Mouse (Mus musculus) midbrain, embryonic 16.5 days (tissue): ENCODE results near the gene Fgf12. TPM values are rescaled to one million over a fixed set of nuclear protein-coding genes. Genes with fewer than 3 reads are reported as not detected.

Source experiments
- ATAC-seq: fragments of 200-750 bp; cut with Nextera tagmentation; 2 replicates; pipeline ENCODE4 v1.8.0; 2017; ENCODE audit warnings: moderate TSS enrichment
- H3K27ac ChIP-seq: fragments of 300-500 bp; sonication (generic); 2 replicates; pipeline ENCODE4 v1.5.1; 2014; ENCODE audit warnings: mild to moderate bottlenecking, low read length, mixed read lengths
- H3K27me3 ChIP-seq: fragments of 300-500 bp; sonication (generic); 2 replicates; pipeline ENCODE4 v1.6.1; 2014; ENCODE audit warnings: low read depth, low read length, mixed read lengths; ENCODE audit not compliant: control insufficient read depth, insufficient read depth
- H3K36me3 ChIP-seq: fragments of 300-500 bp; sonication (generic); 2 replicates; pipeline ENCODE4 v1.6.1; 2014; ENCODE audit warnings: mild to moderate bottlenecking, low read length, moderate library complexity, mixed read lengths; ENCODE audit not compliant: control insufficient read depth, insufficient read depth
- H3K4me1 ChIP-seq: fragments of 300-500 bp; sonication (generic); 2 replicates; pipeline ENCODE4 v1.6.1; 2014; ENCODE audit warnings: mild to moderate bottlenecking, low read length, mixed read lengths; ENCODE audit not compliant: control insufficient read depth, insufficient read depth
- H3K4me2 ChIP-seq: fragments of 300-500 bp; sonication (generic); 2 replicates; pipeline ENCODE4 v1.6.1; 2014; ENCODE audit warnings: mild to moderate bottlenecking, low read length, mixed read lengths
- H3K4me3 ChIP-seq: fragments of 300-500 bp; sonication (generic); 2 replicates; pipeline ENCODE4 v1.5.1; 2014; ENCODE audit warnings: low read depth, mild to moderate bottlenecking, low read length, moderate library complexity, mixed read lengths
- H3K9ac ChIP-seq: fragments of 300-500 bp; sonication (generic); 2 replicates; pipeline ENCODE4 v1.6.1; 2014; ENCODE audit warnings: low read depth, low read length, mixed read lengths
- H3K9me3 ChIP-seq: fragments of 300-500 bp; sonication (generic); replicated peaks from 2 replicates; pipeline ENCODE4 v1.6.1; 2014; ENCODE audit warnings: mild to moderate bottlenecking, low read length, mixed read lengths; ENCODE audit not compliant: control insufficient read depth, poor library complexity, severe bottlenecking
- WGBS: fragments of 180-500 bp; shearing (Covaris S2); extraction: QIAGEN DNeasy Blood & Tissue Kit; methylation state at CpG from one replicate; pipeline ENCODE4 v1.1.7; 2014; 5-methylcytosine and 5-hydroxymethylcytosine counted together
- polyA plus RNA-seq: library from polyadenylated mRNA; unstranded; fragments of >200 nt; fragmentation: Nextera tagmentation; extraction: Ambion mirVana; gene quantifications from 2 replicates; pipeline ENCODE4 v1.2.1, GENCODE M21; 2015

The Fgf12 gene
- 41.0 and 47.5 TPM in 2 replicates for polyA plus RNA-seq

DNA sequence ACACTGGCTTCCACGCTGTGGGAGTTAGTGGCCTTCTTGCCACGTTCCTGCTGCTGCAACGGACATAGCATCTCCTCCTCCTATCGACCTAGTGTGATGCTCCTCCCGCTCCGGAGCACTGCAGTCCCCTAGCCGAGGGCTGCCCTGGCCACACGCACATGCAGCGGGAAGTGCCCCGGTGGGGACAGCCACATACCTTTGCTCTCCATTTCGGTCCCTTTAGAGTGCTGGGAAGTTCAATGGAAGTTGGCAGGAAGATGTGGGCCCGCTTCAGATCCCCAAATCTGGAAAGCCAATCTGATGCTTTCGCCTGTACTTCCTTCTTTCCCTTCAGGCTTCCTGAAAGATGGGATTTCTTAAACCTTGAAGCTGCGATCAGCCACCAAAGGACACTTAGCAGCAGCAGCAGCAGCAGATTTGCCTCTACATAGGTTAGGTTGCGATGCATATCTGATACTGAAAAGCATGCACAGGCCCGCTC lies at the start of gene Fgf12:
Gene Fgf12 (minus strand): TSS at position 431 of the 481 bp plus-strand sequence.
- ATAC-seq = peak; percentile 83
- Histone ChIP-seq H3K4me1 (peaks cover 7% of the 10 kb centered on the region), H3K27ac (peak within 1 kb of the TSS; percentile 86), H3K4me3 (peak within 1 kb of the TSS; percentile 55), H3K36me3 (no peaks in the 10 kb centered on the region), H3K27me3 (no peaks in the 10 kb centered on the region), H3K4me2 (peak within 1 kb of the TSS; percentile 73), H3K9me3 (no peaks in the 10 kb centered on the region), H3K9ac (peak within 1 kb of the TSS; percentile 71)
- 0% methylated on average over 16 of the region's 16 CpGs for WGBS

DNA sequence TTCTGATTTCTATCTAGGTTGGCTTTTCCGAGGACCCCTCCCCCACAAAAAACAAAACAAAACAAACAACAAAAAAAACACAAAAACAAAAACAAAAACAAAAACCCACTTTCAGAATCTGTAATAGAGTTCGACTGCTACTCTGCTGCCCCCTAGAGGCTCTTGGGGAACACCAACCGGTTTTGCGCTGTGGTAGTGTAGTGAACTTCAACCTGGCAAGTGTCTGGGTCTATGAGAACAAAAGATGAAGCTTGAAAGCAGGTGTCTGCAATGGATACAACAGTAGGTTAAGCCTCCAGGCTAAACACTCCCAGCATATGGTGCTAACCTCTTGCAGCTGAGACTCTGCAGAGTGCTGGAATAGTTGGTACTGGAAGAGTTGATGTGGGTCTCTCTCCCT lies 40.2 kb upstream of the Fgf12 start:
- no peak overlapping the region for H3K4me3 ChIP-seq
- WGBS = 2% methylated on average over 4 of the region's 4 CpGs
- ATAC-seq = no peak

DNA sequence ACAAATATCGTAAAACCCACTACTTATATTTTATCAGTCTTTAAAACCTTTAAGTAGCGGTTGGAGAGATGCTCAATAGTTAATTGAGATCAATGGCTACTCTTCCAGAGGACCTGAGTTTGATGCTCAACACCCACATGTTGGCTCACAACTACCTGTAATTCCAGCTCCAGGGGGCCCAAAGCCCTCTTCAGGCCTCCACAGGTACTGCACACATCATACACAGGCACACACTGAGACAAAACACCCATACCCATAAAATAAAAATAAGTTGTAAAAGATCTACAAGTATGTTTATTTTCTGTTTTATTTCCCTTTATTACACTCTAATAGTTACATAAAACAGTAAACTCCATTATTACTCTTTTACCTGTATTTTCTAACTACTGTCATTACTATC lies 17.4 kb upstream of the Fgf12 start:
- no peak for ATAC-seq
- no peak overlapping the region for H3K27ac ChIP-seq
- WGBS = 94% methylated on average over 2 of the region's 2 CpGs
- H3K9ac ChIP-seq = no peak overlapping the region
- no peaks in the 10 kb centered on the region for H3K36me3 ChIP-seq
- H3K4me1 ChIP-seq = no peaks in the 10 kb centered on the region
- H3K4me3 ChIP-seq = no peak overlapping the region
- no peaks in the 10 kb centered on the region for H3K27me3 ChIP-seq
- no peaks in the 10 kb centered on the region for H3K9me3 ChIP-seq
- no peak overlapping the region for H3K4me2 ChIP-seq

More for the DNA sequence above, 40.2 kb upstream of the Fgf12 start:
- no peak overlapping the region for H3K9ac ChIP-seq
- H3K4me2 ChIP-seq = no peak overlapping the region
- H3K27ac ChIP-seq = no peak overlapping the region
- no peaks in the 10 kb centered on the region for H3K4me1 ChIP-seq
- H3K27me3 ChIP-seq = no peaks in the 10 kb centered on the region
- H3K36me3 ChIP-seq = no peaks in the 10 kb centered on the region
- H3K9me3 ChIP-seq = no peaks in the 10 kb centered on the region

DNA sequence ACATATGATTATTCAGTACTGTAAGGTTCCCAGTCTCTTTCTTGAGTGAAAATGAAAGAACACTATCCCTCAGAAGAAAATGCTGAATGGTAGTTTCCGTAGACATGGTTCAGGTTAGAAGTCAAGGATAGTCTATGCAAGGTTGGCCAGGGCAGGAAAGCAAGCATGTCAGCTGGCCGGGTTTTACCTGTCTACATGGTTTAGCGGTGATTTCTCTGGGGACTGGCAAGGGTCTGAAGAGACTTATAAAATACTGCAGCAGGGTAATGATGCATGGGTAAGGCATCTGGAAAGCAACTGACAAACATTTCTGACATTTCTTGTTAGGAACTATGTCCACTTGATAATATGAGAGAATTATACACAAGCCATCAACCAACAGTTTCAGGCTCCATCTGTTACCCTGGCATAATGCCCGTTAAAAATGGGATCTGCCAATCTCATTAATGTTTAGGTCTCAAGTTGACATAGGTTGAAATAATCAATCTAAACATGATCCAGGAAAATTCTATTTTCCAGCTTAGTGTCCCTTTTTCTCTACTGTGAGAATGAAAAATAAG lies 8.6 kb upstream of the Fgf12 start:
- Histone ChIP-seq H3K36me3 (no peaks in the 10 kb centered on the region), H3K9me3 (no peaks in the 10 kb centered on the region), H3K4me2 (no peak overlapping the region), H3K27ac (no peak overlapping the region), H3K4me1 (no peaks in the 10 kb centered on the region), H3K4me3 (no peak overlapping the region), H3K9ac (no peak overlapping the region), H3K27me3 (no peaks in the 10 kb centered on the region)
- WGBS = 77% methylated on average over 4 of the region's 4 CpGs
- ATAC-seq = no peak

DNA sequence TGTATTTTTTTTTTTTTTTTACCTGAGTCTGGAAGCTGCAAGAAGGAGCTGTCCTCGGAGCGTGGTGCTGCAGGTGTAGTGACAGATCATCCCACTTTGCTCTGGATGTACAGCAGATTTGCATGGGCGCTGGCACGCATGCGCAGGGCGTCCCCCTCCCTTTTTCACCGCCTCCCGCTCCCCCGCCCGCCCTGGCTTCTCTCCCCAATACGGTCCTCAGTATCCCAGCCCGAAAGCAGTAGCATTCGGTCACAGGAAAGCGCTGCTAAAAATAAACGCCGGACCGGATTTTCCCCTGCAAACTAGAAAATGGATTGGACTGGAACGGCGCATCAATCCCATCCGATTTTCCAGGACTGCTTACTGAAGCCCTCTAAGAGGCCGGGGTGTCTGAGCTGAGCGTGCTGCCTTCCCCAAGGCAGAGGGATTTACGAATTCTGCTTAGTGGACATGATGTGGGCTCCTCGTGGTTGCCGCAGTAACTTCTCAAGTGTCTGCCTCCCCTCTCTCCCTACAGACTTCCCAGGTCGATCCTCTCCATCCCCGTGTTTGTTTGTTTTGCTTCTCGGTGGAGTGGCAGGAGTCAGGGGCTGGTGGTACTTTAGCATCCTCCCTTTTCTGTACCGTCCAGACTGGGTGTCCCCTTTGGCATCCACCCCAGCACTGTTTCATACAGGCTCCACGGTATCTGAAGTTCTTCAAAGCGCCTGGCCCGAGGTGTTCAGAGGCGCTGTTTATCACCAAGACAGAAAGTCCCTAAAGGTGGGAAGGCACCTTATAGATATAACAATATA lies 453 bp upstream of the Fgf12 start:
- H3K9me3 ChIP-seq = no peaks in the 10 kb centered on the region
- H3K27me3 ChIP-seq = no peaks in the 10 kb centered on the region
- H3K4me1 ChIP-seq = peaks cover 7% of the 10 kb centered on the region
- no peaks in the 10 kb centered on the region for H3K36me3 ChIP-seq
- under 1% methylated on average over 33 of the region's 33 CpGs for WGBS
- peak overlapping the region; percentile 73 for H3K4me2 ChIP-seq
- peak; percentile 99 for ATAC-seq
- peak overlapping the region; percentile 55 for H3K4me3 ChIP-seq
- peak overlapping the region; percentile 71 for H3K9ac ChIP-seq
- H3K27ac ChIP-seq = peak overlapping the region; percentile 86

DNA sequence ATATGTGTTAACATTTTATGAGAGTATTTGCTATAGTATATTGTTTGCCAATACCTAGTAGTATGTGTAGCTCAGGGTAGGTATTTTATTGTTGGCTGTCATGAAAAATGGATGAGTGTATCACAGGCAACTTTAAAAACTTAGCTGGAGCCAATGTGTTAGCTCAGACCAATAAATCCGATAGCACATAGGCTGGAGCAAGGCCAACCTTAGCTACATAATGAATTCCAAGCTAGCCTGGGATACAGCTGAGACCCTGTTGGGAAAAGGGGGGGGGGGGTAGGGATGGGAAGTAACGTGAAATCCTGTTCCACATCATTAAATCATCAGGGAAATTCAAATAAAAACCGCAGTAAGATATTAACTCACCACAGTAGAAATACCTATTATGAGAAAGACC lies 18.4 kb downstream of the Fgf12 start:
- no peak overlapping the region for H3K4me2 ChIP-seq
- no peaks in the 10 kb centered on the region for H3K27me3 ChIP-seq
- H3K27ac ChIP-seq = no peak overlapping the region
- ATAC-seq = no peak
- no peaks in the 10 kb centered on the region for H3K36me3 ChIP-seq
- WGBS = 74% methylated on average over 3 of the region's 3 CpGs
- no peak overlapping the region for H3K9ac ChIP-seq
- no peak overlapping the region for H3K4me3 ChIP-seq
- H3K9me3 ChIP-seq = no peaks in the 10 kb centered on the region
- H3K4me1 ChIP-seq = no peaks in the 10 kb centered on the region

DNA sequence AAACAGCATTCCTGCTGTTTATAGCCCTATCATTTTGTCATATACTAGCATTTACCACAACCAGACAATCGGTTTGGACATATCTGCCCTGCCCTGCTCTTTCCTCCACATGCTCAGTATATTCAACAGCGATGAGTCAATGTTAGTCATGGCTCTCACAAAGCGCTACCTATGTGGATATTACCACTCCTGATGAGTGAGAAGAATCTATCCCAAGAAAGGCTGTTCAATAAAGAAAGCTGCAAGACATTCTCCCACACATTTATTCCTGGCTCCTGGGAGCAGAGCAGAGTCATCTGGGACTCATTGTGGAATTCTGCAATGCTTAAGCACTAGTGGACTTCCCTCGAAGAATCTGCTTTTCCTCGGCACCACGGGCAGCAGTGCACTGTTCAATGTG lies 26.1 kb downstream of the Fgf12 start:
- Histone ChIP-seq H3K27ac (no peak overlapping the region), H3K9me3 (no peaks in the 10 kb centered on the region), H3K4me3 (no peak overlapping the region), H3K4me2 (no peak overlapping the region), H3K4me1 (no peaks in the 10 kb centered on the region), H3K36me3 (no peaks in the 10 kb centered on the region), H3K9ac (no peak overlapping the region), H3K27me3 (no peaks in the 10 kb centered on the region)
- WGBS = 89% methylated on average over 6 of the region's 6 CpGs
- ATAC-seq = no peak

DNA sequence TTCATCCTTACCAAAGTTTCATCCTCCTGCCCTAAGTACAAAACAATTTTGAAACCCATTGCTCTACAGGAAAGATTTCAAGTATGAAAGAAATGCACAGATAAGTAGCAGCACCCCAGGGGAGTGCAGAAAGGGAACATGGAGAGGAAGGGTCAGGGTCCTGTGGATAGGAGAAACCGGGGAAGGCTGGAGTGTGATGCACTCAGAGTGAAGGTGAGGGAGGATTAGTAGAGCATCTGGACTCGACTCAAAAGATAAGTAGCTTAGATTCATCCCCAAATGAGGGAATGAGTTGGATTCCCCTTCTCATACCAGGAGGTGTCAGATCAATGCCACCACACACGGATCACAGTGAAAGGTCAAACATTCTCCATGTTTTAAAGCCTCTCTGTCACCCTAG lies 46.2 kb downstream of the Fgf12 start:
- Histone ChIP-seq H3K9ac (no peak overlapping the region), H3K4me2 (no peak overlapping the region), H3K9me3 (no peaks in the 10 kb centered on the region), H3K27me3 (no peaks in the 10 kb centered on the region), H3K4me3 (no peak overlapping the region), H3K4me1 (no peaks in the 10 kb centered on the region), H3K36me3 (no peaks in the 10 kb centered on the region), H3K27ac (no peak overlapping the region)
- ATAC-seq = no peak
- 52% methylated on average over 3 of the region's 3 CpGs for WGBS

DNA sequence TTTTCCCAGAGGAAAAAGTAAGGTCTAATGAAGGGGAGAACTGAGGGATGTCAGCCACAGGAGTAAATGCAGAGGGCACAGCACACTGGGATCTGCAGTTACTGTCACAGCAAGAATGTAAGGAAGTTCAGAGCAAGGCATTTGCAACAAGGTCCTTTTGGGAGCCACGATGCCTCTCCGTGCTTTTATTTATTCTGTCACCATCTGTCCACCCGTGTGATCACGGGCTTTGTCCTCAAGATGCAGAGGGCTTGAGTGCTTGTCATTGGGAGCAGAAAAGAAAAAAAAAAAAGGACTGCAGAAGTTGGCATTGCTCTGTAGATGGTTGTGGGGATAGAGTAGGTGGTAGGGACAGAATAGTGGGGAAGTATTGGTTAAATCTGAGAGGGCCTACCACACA lies 52.5 kb downstream of the Fgf12 start:
- Histone ChIP-seq H3K4me2 (no peak overlapping the region), H3K9ac (no peak overlapping the region), H3K27ac (no peak overlapping the region), H3K9me3 (no peaks in the 10 kb centered on the region), H3K36me3 (no peaks in the 10 kb centered on the region), H3K4me1 (no peaks in the 10 kb centered on the region), H3K27me3 (no peaks in the 10 kb centered on the region), H3K4me3 (no peak overlapping the region)
- 65% methylated on average over 4 of the region's 4 CpGs for WGBS
- no peak for ATAC-seq
